Mouse (Mus musculus): Measurements from ENCODE around the gene Porcn.
A peak's percentile ranks its signal among the peaks of the same experiment; 100 is the strongest.

The Porcn gene

DNA sequence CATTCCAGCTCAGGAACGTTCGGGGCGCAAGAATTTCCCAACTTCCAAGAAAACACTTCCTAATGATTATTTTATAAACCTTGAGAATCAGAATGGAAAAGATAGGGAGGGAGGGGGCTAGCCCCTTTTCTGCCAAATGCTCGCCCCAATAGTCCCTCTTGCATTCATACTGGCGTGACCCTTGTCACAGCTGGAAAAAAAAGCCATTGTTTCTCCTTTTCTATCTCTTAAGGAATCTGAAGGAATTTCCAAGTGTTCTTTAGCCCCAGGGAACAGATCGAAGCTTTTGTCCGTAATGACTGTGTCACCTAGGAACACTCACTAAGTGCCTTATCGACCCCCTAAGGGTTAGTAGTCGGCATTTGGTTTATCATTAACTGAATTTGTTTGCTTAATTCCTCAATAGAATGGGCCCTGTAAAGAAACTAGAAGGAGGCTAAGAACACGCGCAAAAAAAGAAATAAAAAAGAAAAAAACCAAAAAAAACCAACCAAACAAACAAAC lies 421 bp upstream of the Porcn start:
- no peak for DNase-seq (ENCODE audit: low spot score in 2 of 2)

DNA sequence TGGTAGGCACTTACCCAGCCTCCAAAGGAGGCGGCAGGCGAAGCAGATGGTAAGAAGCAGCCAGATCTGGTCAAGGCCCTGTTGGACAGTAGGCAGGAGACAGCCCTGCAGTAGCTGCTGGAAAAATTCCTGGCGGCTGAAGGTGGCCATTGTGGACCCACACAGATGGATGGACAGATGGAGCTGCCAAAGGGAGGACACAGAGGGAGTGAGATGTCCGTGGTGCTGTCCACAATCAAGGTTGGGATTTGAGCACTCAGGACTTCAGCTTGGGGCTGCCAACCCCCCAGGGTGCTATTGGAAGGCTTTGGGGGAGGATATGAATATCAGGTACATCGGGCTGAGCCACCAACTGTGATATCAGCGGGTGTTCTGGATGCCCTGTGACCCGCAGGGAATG lies 774 bp downstream of the Porcn start:
- no peak for DNase-seq (ENCODE audit: low spot score in 2 of 2)

DNA sequence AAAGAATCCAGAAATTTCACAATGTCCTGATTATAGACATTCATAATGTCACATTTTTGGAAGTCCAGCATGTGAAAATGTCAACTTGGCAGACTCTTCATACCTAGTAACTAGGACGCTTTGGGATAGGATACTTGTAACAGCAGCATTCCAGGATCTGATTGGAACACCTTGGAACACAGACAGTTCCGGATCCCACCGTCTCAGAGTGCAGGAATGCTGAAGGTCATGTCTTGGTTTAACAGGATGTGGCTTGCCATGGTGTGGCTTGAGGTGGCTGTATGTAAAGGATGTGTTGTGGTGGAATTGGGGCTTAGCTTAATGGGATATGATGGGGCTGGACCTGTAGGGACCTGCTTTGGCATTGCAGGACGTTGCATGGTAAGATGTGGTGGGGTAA lies 1.2 kb downstream of the Porcn start:
- no peak for DNase-seq (ENCODE audit: low spot score in 2 of 2)

DNA sequence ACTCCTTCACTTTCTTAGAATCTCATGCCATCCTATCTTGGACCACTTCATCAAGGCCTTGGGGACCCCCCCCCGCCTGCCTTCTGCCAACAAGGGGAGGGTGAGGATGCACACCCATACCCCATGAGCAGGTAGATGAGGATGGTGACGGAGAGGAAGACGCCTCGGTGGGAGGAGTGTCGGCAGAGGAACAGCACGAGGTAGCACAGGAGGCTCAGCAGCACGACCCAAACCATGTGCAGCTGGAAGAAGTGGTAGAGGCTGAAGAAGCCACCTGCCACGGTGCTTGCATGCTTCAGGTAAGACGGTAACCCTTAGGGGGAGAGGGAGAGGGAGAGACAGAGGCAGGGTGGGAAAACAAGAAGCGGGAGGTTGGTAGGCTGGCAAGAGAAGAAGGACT lies 2.2 kb downstream of the Porcn start:
- no peak for DNase-seq (ENCODE audit: low spot score in 2 of 2)

DNA sequence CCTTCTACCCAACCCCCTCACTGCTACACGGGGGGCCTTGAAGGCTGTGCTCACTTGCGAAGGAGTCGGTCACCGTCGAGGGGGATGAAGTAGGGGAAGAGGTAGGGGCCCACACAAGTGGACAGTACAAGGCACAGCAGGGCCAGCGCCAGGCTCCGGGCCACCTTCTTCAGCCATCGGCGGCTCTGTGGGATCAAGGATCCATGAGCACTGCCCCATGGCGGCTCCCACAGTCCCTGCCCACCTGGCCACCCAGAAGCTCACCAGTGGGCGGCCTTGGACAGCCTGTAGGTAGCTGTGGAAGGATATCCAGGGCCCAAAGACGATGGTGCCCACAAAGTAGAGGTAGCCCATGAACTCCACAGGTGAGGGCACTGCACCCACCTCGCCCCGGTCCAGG lies 3.2 kb downstream of the Porcn start:
- no peak for DNase-seq (ENCODE audit: low spot score in 2 of 2)

DNA sequence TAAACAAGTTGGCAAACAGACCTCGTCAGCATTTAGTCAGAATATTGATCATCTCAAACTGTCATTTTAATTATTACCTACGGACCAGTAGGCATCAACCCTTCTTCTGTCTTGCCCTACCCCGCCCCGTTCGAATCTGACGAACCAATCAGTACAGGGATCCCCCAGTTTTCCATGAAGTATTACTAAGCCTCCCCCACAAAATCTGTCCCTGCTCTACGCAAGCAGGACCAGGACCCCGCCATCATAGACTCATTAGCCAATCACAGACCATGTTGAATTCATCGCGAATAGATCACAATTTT lies 13.0 kb downstream of the Porcn start, which contains the start of gene Ebp:
Gene Ebp (minus strand): TSS at position 94 of the 305 bp plus-strand sequence.
- DNase-seq (ENCODE audit: low spot score in 2 of 2), result peak in 1 of 2 experiments; percentile 2

DNA sequence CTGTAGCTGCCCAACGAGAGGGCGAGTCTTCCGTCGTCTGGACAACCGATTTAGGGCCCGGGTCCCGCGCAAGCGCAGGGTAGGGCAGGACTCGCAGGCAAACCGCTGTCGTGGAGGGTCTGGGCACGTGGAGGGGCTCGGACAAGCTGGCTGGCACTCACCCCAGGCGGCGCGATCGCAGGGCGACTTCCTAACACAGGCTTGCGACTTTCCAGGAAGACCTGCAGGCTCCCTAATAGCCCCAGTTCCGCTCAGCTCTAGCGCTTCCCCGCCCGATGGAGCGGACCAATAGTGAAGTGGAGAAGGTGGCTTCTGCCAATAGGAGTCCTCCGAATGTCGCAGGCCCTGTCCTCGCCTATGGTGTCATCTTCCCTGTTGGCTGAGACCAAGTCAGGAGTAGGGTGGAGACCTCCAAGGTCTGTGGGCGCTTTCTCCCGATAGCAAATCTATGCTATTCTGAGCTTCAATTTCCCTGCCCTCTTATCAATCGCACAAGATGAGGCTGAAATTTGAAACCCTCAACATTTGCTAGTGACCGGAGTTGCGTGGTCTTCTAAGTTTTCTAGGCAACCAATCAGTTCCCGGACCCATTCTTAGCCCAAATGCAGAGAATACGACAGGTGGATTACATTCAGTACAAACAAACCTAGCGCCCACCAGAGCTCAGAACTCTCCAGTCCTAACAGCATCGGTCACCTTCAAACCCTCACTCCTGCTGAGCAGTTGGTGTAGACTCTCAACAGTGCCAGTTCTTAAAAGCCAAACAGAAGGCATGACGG lies 13.5 kb downstream of the Porcn start:
- DNase-seq (ENCODE audit: low spot score in 2 of 2), result peak; percentile 84 to 88

DNA sequence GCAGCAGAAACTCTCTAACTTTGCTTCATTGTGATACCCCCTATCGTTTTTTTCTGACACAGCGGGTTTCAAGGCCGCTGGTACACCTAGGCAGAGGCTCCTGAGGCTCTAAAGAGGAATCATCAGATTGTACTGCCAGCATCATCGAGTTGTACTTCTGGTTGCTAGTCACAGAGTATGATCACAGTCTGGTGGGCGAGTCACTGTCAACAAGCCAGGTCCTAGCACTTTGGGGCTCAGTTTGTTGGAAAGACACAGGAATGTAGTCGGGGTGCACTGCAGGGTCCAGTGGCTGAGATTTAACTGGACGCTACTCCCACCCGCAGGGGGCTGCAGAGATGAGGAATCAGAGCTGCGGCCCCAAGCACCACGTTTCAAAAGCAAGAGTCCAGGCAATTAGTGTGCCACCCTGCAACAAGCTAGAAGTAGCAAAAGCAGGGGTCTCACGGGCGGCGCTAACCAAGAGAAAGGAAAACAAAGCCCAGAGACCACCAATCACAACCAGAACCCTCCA lies 14.1 kb downstream of the Porcn start:
- no peak for DNase-seq (ENCODE audit: low spot score in 2 of 2)

DNA sequence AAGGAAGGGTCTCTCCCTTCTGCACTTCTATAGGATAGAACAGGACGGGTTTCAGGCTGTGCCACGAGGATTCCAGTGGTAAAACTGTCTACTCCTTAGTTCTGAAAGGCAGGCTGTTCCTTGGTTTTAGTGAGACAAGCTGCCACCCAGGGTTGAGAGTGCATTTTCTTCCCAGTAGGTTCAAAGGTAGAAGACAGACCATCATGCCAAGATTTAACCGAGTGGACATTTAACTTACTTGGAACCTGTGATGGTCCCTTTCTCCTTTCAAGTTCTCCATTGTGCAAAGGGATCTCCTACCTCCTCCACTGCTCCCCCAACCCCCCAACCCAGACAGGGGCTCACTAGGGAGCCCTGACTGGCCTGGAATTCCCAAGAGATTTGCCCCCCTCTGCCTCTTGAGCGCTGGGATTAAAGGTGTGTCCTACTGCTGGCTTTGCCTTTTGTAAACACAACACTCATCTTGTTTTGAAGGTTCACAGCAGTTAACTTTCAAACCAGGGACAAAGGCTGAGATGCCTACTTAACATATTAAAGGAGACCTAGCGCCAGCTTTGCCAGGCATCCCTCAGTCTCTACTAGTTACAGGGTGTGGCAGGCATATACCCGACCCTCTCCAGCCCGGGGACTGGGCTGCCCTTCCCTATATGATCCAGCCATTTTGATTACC lies 23.3 kb downstream of the Porcn start:
- DNase-seq (ENCODE audit: low spot score in 2 of 2), result no peak

DNA sequence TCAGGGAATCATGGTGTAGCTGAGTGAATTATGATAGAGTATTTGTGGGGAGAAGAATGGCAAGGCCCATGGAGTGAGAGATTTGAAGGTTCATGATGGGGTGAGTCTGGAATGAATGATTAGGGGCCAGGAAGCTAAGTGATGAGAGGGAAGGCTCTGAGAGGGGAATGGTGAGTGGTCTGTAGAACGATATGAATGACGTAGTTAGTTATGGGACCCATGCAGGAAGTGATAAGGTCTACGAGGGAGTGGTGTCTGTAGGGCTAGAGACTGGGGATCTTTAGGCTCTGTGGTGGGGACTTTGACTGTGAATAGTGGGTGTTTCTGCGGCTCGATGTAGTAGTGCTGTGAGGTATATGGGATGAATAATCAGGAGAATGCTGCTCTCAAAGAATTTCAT lies 26.7 kb downstream of the Porcn start:
- no peak for DNase-seq (ENCODE audit: low spot score in 2 of 2)

DNA sequence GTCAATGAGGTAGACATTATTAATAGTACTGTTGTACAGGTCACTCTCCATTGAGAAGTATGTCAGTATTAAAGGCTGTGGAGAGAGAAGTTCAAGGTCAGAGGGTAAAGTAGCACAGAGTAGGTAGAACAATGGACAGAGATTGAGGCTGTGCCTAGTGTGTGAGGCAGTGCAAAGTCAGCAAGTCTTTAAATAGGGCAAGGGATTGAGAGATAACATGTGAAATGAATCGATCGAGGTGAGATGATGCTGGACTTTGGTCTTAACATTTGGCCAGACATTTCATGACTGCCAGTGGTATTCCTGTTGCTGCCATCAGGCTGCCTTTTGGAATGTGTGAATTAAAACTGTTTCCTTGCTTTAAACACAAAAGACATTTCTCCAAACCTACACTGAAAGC lies 27.5 kb downstream of the Porcn start:
- no peak for DNase-seq (ENCODE audit: low spot score in 2 of 2)

DNA sequence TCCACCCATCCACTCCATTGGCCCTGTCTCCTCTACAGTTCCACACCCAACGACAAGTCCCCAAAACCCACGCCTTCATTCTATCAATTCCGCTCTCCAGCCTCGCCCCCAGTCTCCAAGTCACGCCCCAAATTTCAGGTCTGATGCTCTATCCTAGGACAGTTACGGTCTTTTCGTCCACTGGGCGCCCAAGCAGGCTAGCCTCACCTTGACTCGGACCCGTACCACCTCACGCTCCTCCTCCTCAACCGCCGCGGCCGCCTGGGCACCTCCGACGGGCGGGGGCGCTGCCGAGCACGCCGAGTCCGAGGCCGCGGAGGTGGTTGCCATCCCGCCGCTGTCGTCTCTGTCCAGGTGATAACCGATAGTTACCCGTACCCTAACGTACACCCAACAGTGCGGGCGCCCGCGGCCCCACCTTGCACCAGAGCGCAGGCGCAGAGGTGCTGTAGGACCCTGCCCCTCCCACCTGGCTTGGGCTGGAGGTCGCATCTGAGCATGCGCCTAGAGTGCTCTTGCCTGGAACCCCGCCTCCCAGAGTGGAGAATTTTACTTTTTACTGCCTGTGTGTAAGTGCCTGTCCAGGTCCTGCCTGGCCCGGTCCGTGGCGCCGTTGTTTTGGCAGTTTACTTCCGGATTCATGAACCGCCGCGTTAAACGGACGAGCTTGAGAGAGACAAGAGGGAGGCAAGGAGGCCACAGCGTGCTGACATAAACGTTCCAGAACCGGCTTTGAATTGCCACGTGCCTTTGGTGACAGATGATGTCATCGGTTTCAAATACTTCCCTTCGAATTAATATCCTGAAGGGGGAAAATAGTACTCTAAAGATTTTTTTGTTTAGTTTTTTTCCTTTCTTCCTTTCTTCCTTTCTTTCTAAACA lies 30.6 kb downstream of the Porcn start, which contains the start of gene Tbc1d25:
Gene Tbc1d25 (minus strand): TSS at position 678 of the 882 bp plus-strand sequence.
- DNase-seq (ENCODE audit: low spot score in 2 of 2), result peak; percentile 88 to 90

DNA sequence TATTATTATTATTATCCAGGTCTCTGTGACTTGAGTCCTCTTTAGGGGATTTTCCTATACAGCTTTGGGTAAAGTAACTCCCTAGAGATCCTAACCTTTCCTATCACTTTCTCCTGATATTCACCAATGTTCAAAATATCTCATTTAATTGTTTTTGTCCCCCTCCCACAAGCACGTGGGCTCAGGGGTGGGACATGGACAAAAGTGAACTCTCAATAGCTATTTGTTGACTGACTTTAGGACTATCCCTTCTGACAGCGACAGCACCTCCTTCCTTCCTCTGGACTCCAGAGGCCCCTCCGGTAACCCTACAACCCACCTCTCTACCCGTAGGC lies 31.2 kb downstream of the Porcn start:
- DNase-seq (ENCODE audit: low spot score in 2 of 2), result no peak

DNA sequence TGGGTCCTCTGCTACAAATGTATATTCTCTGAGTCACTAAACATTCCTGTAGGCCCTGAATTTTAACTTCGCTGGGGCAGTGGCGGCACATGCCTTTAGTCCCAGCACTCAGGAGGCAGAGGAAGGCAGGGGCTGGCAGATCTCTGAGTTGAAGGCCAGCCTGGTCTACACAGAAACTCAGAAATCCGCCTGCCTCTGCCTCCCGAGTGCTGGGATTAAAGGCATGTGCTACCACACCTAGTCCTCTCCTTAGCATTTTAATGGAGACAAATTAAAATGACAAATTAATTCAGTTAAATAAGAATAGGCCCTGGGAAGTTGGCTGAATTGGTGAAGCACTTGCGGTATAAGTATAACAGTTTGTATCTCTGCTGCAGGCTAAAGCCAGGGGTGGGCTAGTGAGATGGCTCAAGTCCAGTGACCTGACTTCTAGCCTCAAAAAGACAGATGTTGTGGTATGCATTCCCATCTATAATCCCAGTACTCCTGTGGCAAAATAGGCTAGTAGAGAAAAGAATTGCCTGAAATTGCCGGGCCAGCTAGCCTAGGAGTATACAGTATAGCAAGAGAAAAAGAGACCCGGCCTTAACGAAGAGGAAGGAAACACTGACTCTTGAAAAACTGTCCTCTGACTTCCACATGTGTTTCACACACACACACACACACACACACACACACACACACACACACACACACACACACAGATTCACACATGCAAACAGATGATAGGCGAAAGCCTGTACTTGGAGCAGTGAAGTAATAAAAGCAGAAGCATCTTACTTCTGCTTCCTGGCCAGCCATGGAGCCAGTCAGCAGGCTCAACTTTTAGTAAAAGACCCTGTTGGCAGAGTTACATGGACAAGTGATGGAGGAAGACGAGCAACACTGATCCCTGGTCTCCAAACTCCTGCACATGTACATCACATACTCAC lies 38.3 kb downstream of the Porcn start:
- DNase-seq (ENCODE audit: low spot score in 2 of 2), result no peak

DNA sequence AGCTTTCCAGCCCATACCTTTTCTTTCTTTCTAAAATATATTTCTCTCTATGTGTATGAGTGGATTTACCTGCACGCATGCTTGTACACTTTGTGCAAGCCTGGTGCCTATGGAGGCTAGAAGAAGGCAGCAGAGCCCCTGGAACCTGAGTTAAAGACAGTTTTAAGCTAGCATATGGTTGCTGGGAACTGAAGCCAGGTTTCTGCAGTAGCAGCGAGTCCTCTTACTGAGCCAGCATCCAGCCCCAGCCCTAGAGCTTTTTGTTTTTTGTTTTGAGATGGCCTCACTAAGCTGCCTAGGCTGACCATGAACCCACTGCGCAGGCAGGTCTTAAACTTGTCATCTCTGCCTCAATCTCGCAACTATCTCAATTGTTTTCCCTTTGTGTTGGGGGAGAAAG lies 41.9 kb downstream of the Porcn start:
- DNase-seq (ENCODE audit: low spot score in 2 of 2), result no peak

DNA sequence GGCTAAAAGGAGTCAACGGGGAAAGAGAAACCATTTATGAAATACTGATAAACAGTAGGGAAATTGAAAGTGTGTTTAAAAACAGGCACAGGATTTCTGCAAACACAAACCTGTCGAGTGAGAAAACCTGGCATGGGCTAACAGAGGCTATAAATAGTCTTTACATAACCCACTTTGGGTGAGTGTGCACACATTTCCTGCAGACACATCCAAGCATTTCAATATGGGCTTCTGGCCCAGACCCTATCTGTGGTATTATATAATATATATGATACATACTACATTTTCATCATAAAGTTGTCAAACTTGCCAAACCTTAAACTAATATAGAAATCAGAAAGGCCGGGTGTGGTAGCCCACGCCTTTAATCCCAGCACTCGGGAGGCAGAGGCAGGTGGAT lies 43.2 kb downstream of the Porcn start:
- DNase-seq (ENCODE audit: low spot score in 2 of 2), result peak in 1 of 2 experiments; percentile 13

DNA sequence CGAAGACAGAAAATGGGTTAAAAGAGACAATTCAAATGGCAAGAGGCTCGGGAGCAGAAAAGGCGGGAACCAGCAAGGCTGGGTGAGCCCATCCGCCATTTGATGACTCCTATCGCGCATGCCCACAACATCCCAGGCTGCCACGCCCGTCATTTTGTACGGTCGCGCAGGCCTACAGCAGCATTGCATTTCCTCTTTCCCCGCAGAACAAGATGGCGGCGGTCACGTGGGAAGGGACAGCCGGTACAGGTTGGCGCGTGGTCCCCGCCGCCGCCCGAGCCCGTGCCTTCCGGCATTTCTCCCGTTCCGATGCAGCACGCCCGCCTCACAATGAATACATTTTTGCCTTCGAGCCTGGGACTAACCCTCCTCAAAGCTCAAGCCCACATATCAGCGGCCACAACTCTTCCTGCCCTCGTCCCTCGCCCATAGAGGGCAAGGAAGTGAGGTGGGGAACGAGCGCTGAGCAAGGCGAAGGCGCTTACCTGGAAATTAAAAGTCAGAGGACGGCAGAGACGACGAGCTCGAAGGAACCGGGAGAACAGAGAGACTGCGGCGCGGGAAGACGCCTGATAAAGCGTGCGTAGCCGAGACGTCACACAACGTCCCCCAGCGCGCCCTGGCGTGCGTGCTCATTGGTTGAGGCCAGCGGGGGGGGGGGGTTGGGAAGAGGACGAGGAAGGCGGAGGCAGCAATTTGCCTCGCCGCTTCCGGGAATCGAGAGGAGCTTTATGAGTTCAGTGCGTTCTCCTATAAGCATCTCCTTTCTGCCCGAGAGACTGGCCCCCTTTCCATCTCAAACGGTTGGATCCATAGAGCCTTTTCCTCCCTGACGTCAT lies 61.0 kb downstream of the Porcn start, which contains the start of gene Rbm3:
Gene Rbm3 (minus strand): TSS at position 728 of the 839 bp plus-strand sequence.
- peak; percentile 86 to 92 for DNase-seq (ENCODE audit: low spot score in 2 of 2)
